Mouse (Mus musculus): ENCODE data around the gene Olfr656. TPM values are rescaled to one million over a fixed set of nuclear protein-coding genes. Genes with fewer than 3 reads are reported as not detected.

Olfr656 gene
- total and polyA plus RNA-seq, 2 experiments from 2014 or later: not detected

DNA sequence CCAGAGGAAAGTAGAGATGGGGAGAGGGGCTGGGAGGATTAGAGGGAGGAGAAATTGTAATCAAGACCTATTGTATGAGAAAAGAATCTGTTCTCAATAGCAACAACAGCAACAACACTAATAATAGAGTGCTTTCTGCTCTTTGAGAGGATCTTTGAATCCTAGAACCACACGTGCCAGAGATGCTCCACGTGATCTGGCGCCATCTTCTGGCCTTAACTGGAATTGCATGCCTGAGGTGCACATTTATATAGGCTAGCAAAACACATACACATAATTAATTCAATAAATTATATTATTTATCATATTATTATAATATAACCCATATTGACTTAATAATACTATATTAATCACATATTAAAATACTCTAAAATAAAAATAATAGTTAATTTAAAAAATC, 10.6 kb upstream of the Olfr656 start:
- Histone ChIP-seq H3K9ac (no peak overlapping the region), H3K4me3 (ENCODE audit: low read depth, low read length) (no peak overlapping the region), H3K4me1 (ENCODE audit: insufficient read depth) (no peaks in the 10 kb centered on the region), H3K36me3 (ENCODE audit: insufficient read depth) (no peaks in the 10 kb centered on the region), H3K27me3 (ENCODE audit: insufficient read depth, low read length) (no peaks in the 10 kb centered on the region), H3K4me2 (ENCODE audit: low read depth) (no peak overlapping the region), H3K27ac (ENCODE audit: low read depth, low read length) (no peak overlapping the region), H3K9me3 (ENCODE audit: low read length) (no peaks in the 10 kb centered on the region)
- ATAC-seq (no peak), DNase-seq (no peak)
- peak; percentile 55 for TF ChIP-seq CTCF (IDR thresholded peaks at IDR 0.05; ENCODE audit: low read depth)
- WGBS: 2% methylated on average over 3 of the region's 3 CpGs

DNA sequence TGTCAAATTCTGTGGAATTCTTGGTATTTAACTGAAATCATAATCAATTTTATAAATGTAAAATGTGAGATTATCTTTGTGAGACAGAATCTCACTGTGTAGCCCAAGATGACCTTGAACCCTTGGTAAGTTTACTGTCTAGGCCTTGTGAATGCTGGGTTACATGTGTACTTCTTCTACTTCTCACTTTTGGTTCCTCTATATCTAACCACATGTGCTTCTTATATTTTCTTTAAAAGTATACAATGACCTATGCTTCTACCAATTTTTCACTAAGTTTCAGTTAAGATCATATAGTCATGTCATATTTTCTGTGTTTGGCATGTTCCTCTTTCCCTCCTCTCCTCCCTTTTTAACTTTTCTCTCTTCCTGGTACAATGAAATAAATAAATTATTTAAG, 9.0 kb upstream of the Olfr656 start:
- no peak overlapping the region for H3K9ac ChIP-seq
- H3K27ac ChIP-seq (ENCODE audit: low read depth, low read length): no peak overlapping the region
- ATAC-seq (no peak), DNase-seq (no peak)
- no peaks in the 10 kb centered on the region for H3K4me1 ChIP-seq (ENCODE audit: insufficient read depth)
- no peaks in the 10 kb centered on the region for H3K36me3 ChIP-seq (ENCODE audit: insufficient read depth)
- no peak overlapping the region for H3K4me2 ChIP-seq (ENCODE audit: low read depth)
- H3K9me3 ChIP-seq (ENCODE audit: low read length): no peaks in the 10 kb centered on the region
- H3K27me3 ChIP-seq (ENCODE audit: insufficient read depth, low read length): no peaks in the 10 kb centered on the region
- no peak overlapping the region for H3K4me3 ChIP-seq (ENCODE audit: low read depth, low read length)
- no peak for TF ChIP-seq CTCF (IDR thresholded peaks at IDR 0.05; ENCODE audit: low read depth)

DNA sequence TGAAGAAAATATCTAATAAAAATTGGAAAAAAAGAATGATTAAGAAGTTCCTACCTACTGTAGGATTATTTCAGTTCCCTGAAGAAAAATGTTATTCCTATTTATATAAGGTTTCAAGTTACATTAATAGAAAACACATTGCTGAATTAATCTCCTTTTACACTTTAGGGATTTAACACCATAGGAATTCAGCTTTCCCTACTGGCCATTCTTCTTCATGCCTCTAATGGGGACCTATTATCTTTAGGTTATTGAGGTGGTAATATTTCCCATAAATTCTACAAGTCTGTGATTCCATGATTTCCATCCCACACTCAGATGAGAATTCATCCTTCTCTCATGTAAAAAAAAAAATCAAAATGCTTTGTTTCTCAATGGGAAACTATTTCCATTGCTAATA, 10.7 kb downstream of the Olfr656 start, which contains the start of gene Olfr657:
TSS of gene Olfr657 (plus strand) at position 301 of the 400 bp plus-strand sequence.
- Histone ChIP-seq H3K4me2 (ENCODE audit: low read depth) (no peak within 1 kb of the TSS), H3K4me3 (ENCODE audit: low read depth, low read length) (no peak within 1 kb of the TSS), H3K27ac (ENCODE audit: low read depth, low read length) (no peak within 1 kb of the TSS), H3K9ac (no peak within 1 kb of the TSS), H3K36me3 (ENCODE audit: insufficient read depth) (no peaks in the 10 kb centered on the region), H3K4me1 (ENCODE audit: insufficient read depth) (no peaks in the 10 kb centered on the region), H3K27me3 (ENCODE audit: insufficient read depth, low read length) (no peaks in the 10 kb centered on the region), H3K9me3 (ENCODE audit: low read length) (no peaks in the 10 kb centered on the region)
- no peak for TF ChIP-seq CTCF (IDR thresholded peaks at IDR 0.05; ENCODE audit: low read depth)
- ATAC-seq (no peak), DNase-seq (no peak)

DNA sequence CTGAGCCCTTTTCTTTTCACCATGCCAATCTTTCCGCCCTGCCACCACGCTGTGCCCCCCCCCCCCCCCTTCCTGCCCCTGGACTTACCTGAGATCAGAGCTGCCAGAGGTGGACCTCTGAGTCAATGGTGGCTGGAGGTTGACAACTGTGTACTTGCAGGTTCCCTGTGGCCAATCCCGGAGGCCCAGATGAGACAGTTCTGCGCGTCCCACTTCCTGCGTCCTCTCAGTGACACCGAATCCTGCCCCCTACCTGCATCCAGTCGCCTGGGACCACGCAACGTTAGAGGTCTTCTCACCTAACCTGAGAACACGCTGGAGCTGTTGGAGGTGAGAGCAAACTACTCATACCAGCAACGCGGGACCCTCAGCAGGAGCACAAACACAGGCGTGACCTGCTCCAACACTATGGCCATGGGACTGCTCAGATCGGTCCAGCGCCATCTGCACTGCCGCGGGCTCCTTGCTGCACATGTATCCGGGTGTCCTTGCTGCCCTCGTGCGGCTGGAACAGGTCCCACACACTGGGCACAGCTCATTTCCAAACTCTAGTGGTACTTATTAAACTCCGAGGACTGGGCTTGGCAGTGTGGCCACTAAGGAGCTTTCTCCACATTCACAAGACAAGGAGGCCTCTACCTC, 33.2 kb downstream of the Olfr656 start, which contains the start of gene Olfr658:
TSS of gene Olfr658 (minus strand) at position 465 of the 642 bp plus-strand sequence.
- Histone ChIP-seq H3K4me3 (ENCODE audit: low read depth, low read length) (no peak within 1 kb of the TSS), H3K27ac (ENCODE audit: low read depth, low read length) (no peak within 1 kb of the TSS), H3K36me3 (ENCODE audit: insufficient read depth) (no peaks in the 10 kb centered on the region), H3K9me3 (ENCODE audit: low read length) (no peaks in the 10 kb centered on the region), H3K9ac (no peak within 1 kb of the TSS), H3K27me3 (ENCODE audit: insufficient read depth, low read length) (no peaks in the 10 kb centered on the region), H3K4me1 (ENCODE audit: insufficient read depth) (no peaks in the 10 kb centered on the region), H3K4me2 (ENCODE audit: low read depth) (peak within 1 kb of the TSS; percentile 41)
- WGBS: 27% methylated on average over 20 of the region's 22 CpGs
- DNase-seq (peak; percentile 59), ATAC-seq (peak; percentile 77)
- peak; percentile 63 for TF ChIP-seq CTCF (IDR thresholded peaks at IDR 0.05; ENCODE audit: low read depth)

DNA sequence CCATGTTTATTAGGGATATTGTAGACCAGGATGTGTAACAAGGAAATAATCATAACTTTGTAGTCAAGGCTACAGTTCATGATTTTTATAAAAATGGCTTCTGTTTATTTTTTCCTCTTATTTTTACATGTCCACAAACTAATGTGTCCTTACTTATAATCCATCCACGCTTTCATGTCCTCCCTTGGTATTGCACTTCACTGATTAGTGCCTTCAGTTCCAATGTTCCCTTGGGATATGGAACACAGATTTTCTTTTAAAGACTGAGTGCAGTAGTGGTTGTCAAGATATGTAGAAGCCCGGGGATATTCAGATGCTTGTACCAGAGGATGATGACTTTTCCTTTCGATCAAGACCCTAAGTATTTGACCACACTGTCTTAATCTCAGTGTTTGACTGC, 52.7 kb downstream of the Olfr656 start, which contains the start of gene Olfr659:
TSS of gene Olfr659 (plus strand) at position 301 of the 400 bp plus-strand sequence.
- Histone ChIP-seq H3K36me3 (ENCODE audit: insufficient read depth) (no peaks in the 10 kb centered on the region), H3K27ac (ENCODE audit: low read depth, low read length) (no peak within 1 kb of the TSS), H3K4me1 (ENCODE audit: insufficient read depth) (no peaks in the 10 kb centered on the region), H3K9ac (no peak within 1 kb of the TSS), H3K9me3 (ENCODE audit: low read length) (no peaks in the 10 kb centered on the region), H3K4me3 (ENCODE audit: low read depth, low read length) (no peak within 1 kb of the TSS), H3K4me2 (ENCODE audit: low read depth) (no peak within 1 kb of the TSS), H3K27me3 (ENCODE audit: insufficient read depth, low read length) (no peaks in the 10 kb centered on the region)
- no peak for TF ChIP-seq CTCF (IDR thresholded peaks at IDR 0.05; ENCODE audit: low read depth)
- DNase-seq: no peak
- WGBS: 91% methylated on average over 3 of the region's 3 CpGs
- no peak for ATAC-seq

Other genes starting within 250 kb of the Olfr656 start
- gene Trim30b, start 244.1 kb upstream of the Olfr656 start, total RNA-seq (2014; rRNA removed): 0.10 TPM in 1 of 2 replicates, not detected in the other
- gene Trim30b, start 244.1 kb upstream of the Olfr656 start, polyA plus RNA-seq (2015; fragmentation: Nextera tagmentation; extraction: Ambion mirVana): 0.04 and 0.13 TPM in 2 replicates
- not detected in 2 replicates for gene Trim30c, start 213.1 kb upstream of the Olfr656 start, total RNA-seq (2014; rRNA removed)
- not detected in 2 replicates for gene Trim30c, start 213.1 kb upstream of the Olfr656 start, polyA plus RNA-seq (2015; fragmentation: Nextera tagmentation; extraction: Ambion mirVana)
- gene Trim30a, start 148.8 kb upstream of the Olfr656 start, total RNA-seq (2014; rRNA removed): 0.62 and 2.4 TPM in 2 replicates
- 0.55 and 0.76 TPM in 2 replicates for gene Trim30a, start 148.8 kb upstream of the Olfr656 start, polyA plus RNA-seq (2015; fragmentation: Nextera tagmentation; extraction: Ambion mirVana)
- 1.2 and 1.5 TPM in 2 replicates for gene Trim30d, start 106.1 kb upstream of the Olfr656 start, total RNA-seq (2014; rRNA removed)
- 0.59 and 0.74 TPM in 2 replicates for gene Trim30d, start 106.1 kb upstream of the Olfr656 start, polyA plus RNA-seq (2015; fragmentation: Nextera tagmentation; extraction: Ambion mirVana)
- gene Olfr651, start 63.8 kb upstream of the Olfr656 start, total RNA-seq (2014; rRNA removed): not detected in 2 replicates
- gene Olfr651, start 63.8 kb upstream of the Olfr656 start, polyA plus RNA-seq (2015; fragmentation: Nextera tagmentation; extraction: Ambion mirVana): not detected in 2 replicates
- not detected in 2 replicates for gene Olfr652, start 53.1 kb upstream of the Olfr656 start, total RNA-seq (2014; rRNA removed)
- not detected in 2 replicates for gene Olfr652, start 53.1 kb upstream of the Olfr656 start, polyA plus RNA-seq (2015; fragmentation: Nextera tagmentation; extraction: Ambion mirVana)
- gene Olfr653, start 36.6 kb upstream of the Olfr656 start, total RNA-seq (2014; rRNA removed): not detected in 2 replicates
- gene Olfr653, start 36.6 kb upstream of the Olfr656 start, polyA plus RNA-seq (2015; fragmentation: Nextera tagmentation; extraction: Ambion mirVana): not detected in 2 replicates
- gene Olfr654, start 26.9 kb upstream of the Olfr656 start, total RNA-seq (2014; rRNA removed): 0.19 TPM in 1 of 2 replicates, not detected in the other
- not detected in 2 replicates for gene Olfr654, start 26.9 kb upstream of the Olfr656 start, polyA plus RNA-seq (2015; fragmentation: Nextera tagmentation; extraction: Ambion mirVana)
- gene Olfr655, start 12.2 kb upstream of the Olfr656 start, total RNA-seq (2014; rRNA removed): 0.38 TPM in 1 of 2 replicates, not detected in the other
- not detected in 2 replicates for gene Olfr655, start 12.2 kb upstream of the Olfr656 start, polyA plus RNA-seq (2015; fragmentation: Nextera tagmentation; extraction: Ambion mirVana)
- not detected in 2 replicates for gene Olfr657, start 10.8 kb downstream of the Olfr656 start, total RNA-seq (2014; rRNA removed)
- gene Olfr657, start 10.8 kb downstream of the Olfr656 start, polyA plus RNA-seq (2015; fragmentation: Nextera tagmentation; extraction: Ambion mirVana): not detected in 2 replicates
- 0.14 and 0.62 TPM in 2 replicates for gene Olfr658, start 33.4 kb downstream of the Olfr656 start, total RNA-seq (2014; rRNA removed)
- 0.08 and 0.23 TPM in 2 replicates for gene Olfr658, start 33.4 kb downstream of the Olfr656 start, polyA plus RNA-seq (2015; fragmentation: Nextera tagmentation; extraction: Ambion mirVana)
- gene Olfr659, start 52.8 kb downstream of the Olfr656 start, total RNA-seq (2014; rRNA removed): not detected in 2 replicates
- gene Olfr659, start 52.8 kb downstream of the Olfr656 start, polyA plus RNA-seq (2015; fragmentation: Nextera tagmentation; extraction: Ambion mirVana): not detected in 2 replicates
- gene Olfr661, start 72.5 kb downstream of the Olfr656 start, total RNA-seq (2014; rRNA removed): not detected in 2 replicates
- gene Olfr661, start 72.5 kb downstream of the Olfr656 start, polyA plus RNA-seq (2015; fragmentation: Nextera tagmentation; extraction: Ambion mirVana): not detected in 2 replicates
- not detected in 2 replicates for gene Usp17le, start 163.5 kb downstream of the Olfr656 start, total RNA-seq (2014; rRNA removed)
- gene Usp17le, start 163.5 kb downstream of the Olfr656 start, polyA plus RNA-seq (2015; fragmentation: Nextera tagmentation; extraction: Ambion mirVana): not detected in 2 replicates
- not detected in 2 replicates for gene Usp17lb, start 228.6 kb downstream of the Olfr656 start, total RNA-seq (2014; rRNA removed)
- gene Usp17lb, start 228.6 kb downstream of the Olfr656 start, polyA plus RNA-seq (2015; fragmentation: Nextera tagmentation; extraction: Ambion mirVana): not detected in 2 replicates
- gene Usp17la, start 243.1 kb downstream of the Olfr656 start, total RNA-seq (2014; rRNA removed): not detected in 2 replicates
- not detected in 2 replicates for gene Usp17la, start 243.1 kb downstream of the Olfr656 start, polyA plus RNA-seq (2015; fragmentation: Nextera tagmentation; extraction: Ambion mirVana)